Mouse (Mus musculus) heart, postnatal 0 days (tissue): ENCODE measurements at regions not wholly inside any gene's neighbourhood (a gene's known extent, or its start where the extent isn't known, plus 50 kb on each side); places are given as distances from the start of the nearest gene placed in this dataset.

ENCODE experiments used
- CTCF ChIP-seq: IDR thresholded peaks from 2 replicates; pipeline ENCODE4 v1.5.1; 2016; ENCODE audit warnings: antibody characterized with exemption, control low read depth, low read depth
- EP300 ChIP-seq: IDR thresholded peaks from 2 replicates; pipeline ENCODE4 v1.6.1; 2016; ENCODE audit warnings: antibody characterized with exemption, low read depth

GRCm38 (mm10) chr4:29337245-29337644 is 524.3 kb downstream of the Epha7 start:
- TF ChIP-seq CTCF (no peak), EP300 (no peak)
